Mouse (Mus musculus): ENCODE results near the gene Ppp1ca. TPM values are rescaled to one million over a fixed set of nuclear protein-coding genes. Genes with fewer than 3 reads are reported as not detected.

The Ppp1ca gene
- polyA plus RNA-seq, 1 experiment from 2014 or later = 520 TPM

GRCm38 (mm10) chr19:4201291-4201909 is 9.5 kb downstream of the Ppp1ca start, which contains the start of gene Rad9a:
Rad9a (minus strand) TSS chr19:4201662.
- ATAC-seq = peak; percentile 88
- Histone ChIP-seq H3K4me3 (ENCODE audit: low read depth, low read length) (peak within 1 kb of the TSS; percentile 57), H3K27ac (ENCODE audit: low read length) (peak within 1 kb of the TSS; percentile 70; the same call in 1 of the 2 replicates), H3K9me3 (replicated peaks; ENCODE audit: control insufficient read depth, low read length, poor library complexity, severe bottlenecking) (no peaks in the 10 kb centered on the region), H3K36me3 (ENCODE audit: control insufficient read depth, insufficient read depth, low read length) (peaks cover 7% of the 10 kb centered on the region; the same call in 1 of the 2 replicates), H3K4me1 (ENCODE audit: control insufficient read depth, insufficient read depth, low read length) (peaks cover 23% of the 10 kb centered on the region), H3K27me3 (ENCODE audit: control insufficient read depth, insufficient read depth, low read depth, low read length) (peaks cover 2% of the 10 kb centered on the region), H3K9ac (ENCODE audit: low read depth, low read length) (peak within 1 kb of the TSS; percentile 85), H3K4me2 (ENCODE audit: low read length) (peak within 1 kb of the TSS; percentile 97)
- under 1% methylated on average over 34 of the region's 34 CpGs for WGBS

GRCm38 (mm10) chr19:4202149-4202548 is 10.3 kb downstream of the Ppp1ca start:
- peaks cover 23% of the 10 kb centered on the region for H3K4me1 ChIP-seq (ENCODE audit: control insufficient read depth, insufficient read depth, low read length)
- 23% methylated on average over 7 of the region's 7 CpGs for WGBS
- H3K27ac ChIP-seq (ENCODE audit: low read length) = peak overlapping the region; percentile 70; the same call in 1 of the 2 replicates
- H3K9me3 ChIP-seq (replicated peaks; ENCODE audit: control insufficient read depth, low read length, poor library complexity, severe bottlenecking) = no peaks in the 10 kb centered on the region
- H3K9ac ChIP-seq (ENCODE audit: low read depth, low read length) = peak overlapping the region; percentile 85
- peak overlapping the region; percentile 57 for H3K4me3 ChIP-seq (ENCODE audit: low read depth, low read length)
- H3K4me2 ChIP-seq (ENCODE audit: low read length) = peak overlapping the region; percentile 97
- H3K36me3 ChIP-seq (ENCODE audit: control insufficient read depth, insufficient read depth, low read length) = 0 out of 2 replicates have a peak, but pooled peaks cover 2% of the 10 kb centered on the region
- peak; percentile 34 for ATAC-seq
- H3K27me3 ChIP-seq (ENCODE audit: control insufficient read depth, insufficient read depth, low read depth, low read length) = peaks cover 2% of the 10 kb centered on the region

GRCm38 (mm10) chr19:4203148-4203547 is 11.3 kb downstream of the Ppp1ca start:
- Histone ChIP-seq H3K9me3 (replicated peaks; ENCODE audit: control insufficient read depth, low read length, poor library complexity, severe bottlenecking) (no peaks in the 10 kb centered on the region), H3K36me3 (ENCODE audit: control insufficient read depth, insufficient read depth, low read length) (no peaks in the 10 kb centered on the region), H3K27ac (ENCODE audit: low read length) (no peak overlapping the region), H3K4me1 (ENCODE audit: control insufficient read depth, insufficient read depth, low read length) (peaks cover 23% of the 10 kb centered on the region), H3K9ac (ENCODE audit: low read depth, low read length) (no peak overlapping the region), H3K4me3 (ENCODE audit: low read depth, low read length) (no peak overlapping the region), H3K27me3 (ENCODE audit: control insufficient read depth, insufficient read depth, low read depth, low read length) (peaks cover 2% of the 10 kb centered on the region), H3K4me2 (ENCODE audit: low read length) (no peak overlapping the region)
- ATAC-seq = no peak
- 72% methylated on average over 3 of the region's 3 CpGs for WGBS

- 70% methylated on average over 13 of the region's 13 CpGs for WGBS
- no peaks in the 10 kb centered on the region for H3K9me3 ChIP-seq (replicated peaks; ENCODE audit: control insufficient read depth, low read length, poor library complexity, severe bottlenecking)
- no peaks in the 10 kb centered on the region for H3K36me3 ChIP-seq (ENCODE audit: control insufficient read depth, insufficient read depth, low read length)
- no peak for ATAC-seq
- H3K27me3 ChIP-seq (ENCODE audit: control insufficient read depth, insufficient read depth, low read depth, low read length) = peaks cover 2% of the 10 kb centered on the region
- peaks cover 23% of the 10 kb centered on the region for H3K4me1 ChIP-seq (ENCODE audit: control insufficient read depth, insufficient read depth, low read length)
- no peak overlapping the region for H3K27ac ChIP-seq (ENCODE audit: low read length)
- H3K4me2 ChIP-seq (ENCODE audit: low read length) = no peak overlapping the region
- H3K4me3 ChIP-seq (ENCODE audit: low read depth, low read length) = no peak overlapping the region
- H3K9ac ChIP-seq (ENCODE audit: low read depth, low read length) = no peak overlapping the region
Observed at GRCm38 (mm10) chr19:4203604-4204326, 11.9 kb downstream of the Ppp1ca start.

GRCm38 (mm10) chr19:4204889-4205288 is 13.0 kb downstream of the Ppp1ca start:
- Histone ChIP-seq H3K4me2 (ENCODE audit: low read length) (no peak overlapping the region), H3K9ac (ENCODE audit: low read depth, low read length) (no peak overlapping the region), H3K27me3 (ENCODE audit: control insufficient read depth, insufficient read depth, low read depth, low read length) (peaks cover 5% of the 10 kb centered on the region), H3K27ac (ENCODE audit: low read length) (no peak overlapping the region), H3K36me3 (ENCODE audit: control insufficient read depth, insufficient read depth, low read length) (no peaks in the 10 kb centered on the region), H3K9me3 (replicated peaks; ENCODE audit: control insufficient read depth, low read length, poor library complexity, severe bottlenecking) (no peaks in the 10 kb centered on the region), H3K4me3 (ENCODE audit: low read depth, low read length) (no peak overlapping the region), H3K4me1 (ENCODE audit: control insufficient read depth, insufficient read depth, low read length) (peaks cover 23% of the 10 kb centered on the region)
- ATAC-seq = no peak
- WGBS = 75% methylated on average over 3 of the region's 4 CpGs

GRCm38 (mm10) chr19:4206971-4207370 is 15.1 kb downstream of the Ppp1ca start:
- Histone ChIP-seq H3K4me1 (ENCODE audit: control insufficient read depth, insufficient read depth, low read length) (peaks cover 8% of the 10 kb centered on the region), H3K36me3 (ENCODE audit: control insufficient read depth, insufficient read depth, low read length) (no peaks in the 10 kb centered on the region), H3K4me3 (ENCODE audit: low read depth, low read length) (no peak overlapping the region), H3K27me3 (ENCODE audit: control insufficient read depth, insufficient read depth, low read depth, low read length) (peaks cover 10% of the 10 kb centered on the region), H3K4me2 (ENCODE audit: low read length) (no peak overlapping the region), H3K9me3 (replicated peaks; ENCODE audit: control insufficient read depth, low read length, poor library complexity, severe bottlenecking) (no peaks in the 10 kb centered on the region), H3K27ac (ENCODE audit: low read length) (no peak overlapping the region), H3K9ac (ENCODE audit: low read depth, low read length) (no peak overlapping the region)
- 3% methylated on average over 2 of the region's 2 CpGs for WGBS
- ATAC-seq = no peak

GRCm38 (mm10) chr19:4208563-4208962 is 16.7 kb downstream of the Ppp1ca start:
- H3K36me3 ChIP-seq (ENCODE audit: control insufficient read depth, insufficient read depth, low read length) = no peaks in the 10 kb centered on the region
- H3K9me3 ChIP-seq (replicated peaks; ENCODE audit: control insufficient read depth, low read length, poor library complexity, severe bottlenecking) = no peaks in the 10 kb centered on the region
- no peak overlapping the region for H3K27ac ChIP-seq (ENCODE audit: low read length)
- H3K27me3 ChIP-seq (ENCODE audit: control insufficient read depth, insufficient read depth, low read depth, low read length) = peaks cover 22% of the 10 kb centered on the region
- H3K4me1 ChIP-seq (ENCODE audit: control insufficient read depth, insufficient read depth, low read length) = no peaks in the 10 kb centered on the region
- ATAC-seq = no peak
- no peak overlapping the region for H3K4me3 ChIP-seq (ENCODE audit: low read depth, low read length)
- H3K4me2 ChIP-seq (ENCODE audit: low read length) = no peak overlapping the region
- no peak overlapping the region for H3K9ac ChIP-seq (ENCODE audit: low read depth, low read length)
- 87% methylated on average over 5 of the region's 5 CpGs for WGBS

- Histone ChIP-seq H3K4me3 (ENCODE audit: low read depth, low read length) (no peak overlapping the region), H3K4me1 (ENCODE audit: control insufficient read depth, insufficient read depth, low read length) (peaks cover 16% of the 10 kb centered on the region), H3K36me3 (ENCODE audit: control insufficient read depth, insufficient read depth, low read length) (no peaks in the 10 kb centered on the region), H3K9ac (ENCODE audit: low read depth, low read length) (no peak overlapping the region), H3K27ac (ENCODE audit: low read length) (no peak overlapping the region), H3K27me3 (ENCODE audit: control insufficient read depth, insufficient read depth, low read depth, low read length) (peaks cover 36% of the 10 kb centered on the region), H3K9me3 (replicated peaks; ENCODE audit: control insufficient read depth, low read length, poor library complexity, severe bottlenecking) (no peaks in the 10 kb centered on the region), H3K4me2 (ENCODE audit: low read length) (no peak overlapping the region)
- no peak for ATAC-seq
- 22% methylated on average over 4 of the region's 4 CpGs for WGBS
Observed at GRCm38 (mm10) chr19:4211891-4212588, 20.2 kb downstream of the Ppp1ca start.
